Mouse (Mus musculus) liver, postnatal 0 days (tissue): ENCODE measurements around the gene B430306N03Rik.

Experiments used
- CTCF ChIP-seq: sonication (generic); IDR thresholded peaks from 2 replicates; pipeline ENCODE4 v1.5.1; 2016; ENCODE audit warnings: antibody characterized with exemption, low read depth
- EP300 ChIP-seq: IDR thresholded peaks from 2 replicates; pipeline ENCODE4 v1.6.1; 2016; ENCODE audit warnings: antibody characterized with exemption, low read depth, mild to moderate bottlenecking

- TF ChIP-seq CTCF (no peak), EP300 (no peak)
These were observed 9.2 kb downstream of the B430306N03Rik start for GRCm38 (mm10) chr17:48325093-48325492.
